Mouse (Mus musculus): ENCODE results near the gene Pick1.

DNA sequence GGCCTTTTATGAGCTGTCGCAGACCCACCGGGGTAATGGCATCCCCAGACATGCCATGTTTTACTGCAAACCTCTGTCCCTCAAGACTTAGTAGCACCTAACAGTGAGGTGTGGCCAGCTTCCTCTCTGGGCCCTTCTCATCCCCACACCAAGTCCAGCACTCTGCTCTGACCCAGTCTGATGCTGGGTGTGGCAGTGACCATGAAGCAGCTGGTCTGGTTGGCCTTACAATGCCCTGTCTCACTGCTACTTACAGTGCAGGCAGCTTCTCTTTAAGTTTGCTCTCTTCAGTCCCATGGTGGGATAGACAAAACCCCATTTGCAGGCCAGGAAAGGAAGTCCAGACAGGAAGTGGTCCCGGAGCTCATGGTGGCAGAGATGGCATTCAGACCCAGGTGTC lies 16.3 kb downstream of the Pick1 start:
- no peak for TF ChIP-seq CTCF (IDR thresholded peaks at IDR 0.05; ENCODE audit: control insufficient read depth, insufficient read depth, insufficient replicate concordance, low read depth, low read length)
- TF ChIP-seq POLR2A (IDR thresholded peaks at IDR 0.05; ENCODE audit: control insufficient read depth, low read depth, low read length), result no peak

All from testis, adult 2 months (tissue).